Mouse (Mus musculus): Measurements from ENCODE around the gene Timm23. TPM values are rescaled to one million over a fixed set of nuclear protein-coding genes. Genes with fewer than 3 reads are reported as not detected.

Timm23 gene
- total RNA-seq (2023) = 10 to 100 TPM; 49.6 to 57.4 TPM

DNA sequence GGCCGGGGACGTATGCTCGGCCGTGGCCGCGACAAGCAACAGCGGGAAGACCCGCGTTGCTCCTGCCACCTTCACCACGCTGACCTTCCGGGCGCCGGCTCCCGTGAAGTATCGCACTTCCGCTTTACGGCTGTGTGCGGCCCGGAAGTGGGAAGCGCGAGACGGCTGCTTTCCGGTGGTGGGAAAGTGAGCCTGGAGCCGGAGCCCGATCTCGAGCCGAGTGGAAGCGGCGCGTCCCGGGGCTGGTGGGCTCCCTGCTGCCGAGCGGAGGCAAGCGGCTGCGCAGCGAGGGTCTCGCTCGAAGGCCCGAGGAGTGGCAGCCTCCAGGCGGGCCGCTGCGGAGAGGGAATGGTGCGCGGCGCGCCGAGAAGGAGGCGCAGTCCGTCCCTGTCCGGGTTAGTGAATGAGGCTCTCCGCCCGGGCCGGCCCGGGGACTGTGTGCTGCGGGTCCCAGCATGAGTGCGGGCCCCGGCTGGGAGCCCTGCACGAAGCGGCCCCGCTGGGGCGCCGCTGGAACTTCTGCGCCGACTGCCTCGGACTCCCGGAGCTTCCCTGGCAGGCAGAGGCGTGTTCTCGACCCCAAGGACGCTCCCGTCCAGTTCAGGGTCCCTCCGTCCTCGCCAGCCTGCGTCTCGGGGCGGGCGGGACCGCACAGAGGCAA, at the start of gene Timm23, which contains the start of gene Parg:
TSS of gene Timm23 (minus strand) at position 108 of the 661 bp plus-strand sequence.
TSS of gene Parg (plus strand) at position 159 of the 661 bp plus-strand sequence.

GRCm38 (mm10) chr14:32159690-32160246, 41.9 kb downstream of the Timm23 start, which contains the start of gene Ncoa4:
Gene Ncoa4, plus strand, starts transcription at chr14:32159865.

GRCm38 (mm10) chr14:32141723-32142122, 60.0 kb downstream of the Timm23 start, which contains the start of gene Msmb:
Gene Msmb, plus strand, starts transcription at chr14:32142023.

Other genes starting within 250 kb of the Timm23 start
- gene Galnt15, start 172.9 kb downstream of the Timm23 start, total RNA-seq (2023) = under 1 TPM; 0.07 to 0.09 TPM
- 1 to 10 TPM; 4.3 to 7.3 TPM for gene Oxnad1, start 116.5 kb downstream of the Timm23 start, total RNA-seq (2023)
- gene Dph3, start 116.2 kb downstream of the Timm23 start, total RNA-seq (2023) = 10 to 100 TPM; 64.9 to 82.5 TPM
- not detected for gene Msmb, start 59.9 kb downstream of the Timm23 start, total RNA-seq (2023)
- gene Ncoa4, start 42.0 kb downstream of the Timm23 start, total RNA-seq (2023) = 100 to 1,000 TPM; 185 to 213 TPM
- 10 to 100 TPM; 32.7 to 39.1 TPM for gene Parg, start 51 bp upstream of the Timm23 start, total RNA-seq (2023)
- not detected for gene Ogdhl, start 120.1 kb upstream of the Timm23 start, total RNA-seq (2023)
- gene 1700024G13Rik, start 186.5 kb upstream of the Timm23 start, total RNA-seq (2023) = not detected